Mouse (Mus musculus) stomach, embryonic 14.5 days (tissue): ENCODE measurements around the gene Nrsn1. TPM values are rescaled to one million over a fixed set of nuclear protein-coding genes. Genes with fewer than 3 reads are reported as not detected.
A peak's percentile ranks its signal among the peaks of the same experiment; 100 is the strongest.

ENCODE experiments used
- ATAC-seq: fragments of 200-750 bp; cut with Nextera tagmentation; 2 replicates; pipeline ENCODE4 v1.8.0; 2017; ENCODE audit warnings: low read depth, moderate TSS enrichment; ENCODE audit not compliant: insufficient number of reproducible peaks, insufficient read depth, low FRiP score
- H3K27ac ChIP-seq: fragments of 300-500 bp; sonication (generic); 2 replicates; pipeline ENCODE4 v1.5.1; 2014; ENCODE audit warnings: mild to moderate bottlenecking, low read length, moderate library complexity, mixed read lengths
- H3K27me3 ChIP-seq: fragments of 300-500 bp; sonication (generic); 2 replicates; pipeline ENCODE4 v1.6.1; 2014; ENCODE audit warnings: low read length, control low read depth, mixed read lengths; ENCODE audit not compliant: control insufficient read depth, insufficient read depth
- H3K36me3 ChIP-seq: fragments of 300-500 bp; sonication (generic); 2 replicates; pipeline ENCODE4 v1.6.1; 2014; ENCODE audit warnings: mild to moderate bottlenecking, control low read depth, low read length, moderate library complexity, mixed read lengths; ENCODE audit not compliant: control insufficient read depth, insufficient read depth
- H3K4me1 ChIP-seq: fragments of 300-500 bp; sonication (generic); 2 replicates; pipeline ENCODE4 v1.6.1; 2014; ENCODE audit warnings: low read length, control low read depth, mixed read lengths; ENCODE audit not compliant: control insufficient read depth, insufficient read depth
- H3K4me2 ChIP-seq: fragments of 300-500 bp; sonication (generic); replicated peaks from 2 replicates; pipeline ENCODE4 v1.6.1; 2014; ENCODE audit warnings: low read depth, low read length, control low read depth
- H3K4me3 ChIP-seq: fragments of 300-500 bp; sonication (generic); 2 replicates; pipeline ENCODE4 v1.5.1; 2014; ENCODE audit warnings: low read depth, low read length, control low read depth
- H3K9ac ChIP-seq: fragments of 300-500 bp; sonication (generic); replicated peaks from 2 replicates; pipeline ENCODE4 v1.6.1; 2014; ENCODE audit warnings: low read depth, mild to moderate bottlenecking, control low read depth, low read length, moderate library complexity, mixed read lengths
- H3K9me3 ChIP-seq: fragments of 300-500 bp; sonication (generic); 2 replicates; pipeline ENCODE4 v1.6.1; 2016; ENCODE audit warnings: low read depth, low read length, control low read depth; ENCODE audit not compliant: control insufficient read depth
- WGBS: fragments of 180-500 bp; shearing (Covaris S2); extraction: QIAGEN DNeasy Blood & Tissue Kit; methylation state at CpG from one replicate; pipeline ENCODE4 v1.1.7; 2014; 5-methylcytosine and 5-hydroxymethylcytosine counted together
- polyA plus RNA-seq: library from polyadenylated mRNA; unstranded; fragments of >200 nt; fragmentation: Nextera tagmentation; extraction: Ambion mirVana; gene quantifications from 2 replicates; pipeline ENCODE4 v1.2.1, GENCODE M21; 2014

The Nrsn1 gene
- polyA plus RNA-seq, 1 experiment from 2014 or later = 4.6 TPM

- 60% methylated on average over 4 of the region's 4 CpGs for WGBS
- Histone ChIP-seq H3K4me1 (peaks cover 7% of the 10 kb centered on the region; the same call in 1 of the 2 replicates), H3K27ac (no peak overlapping the region), H3K9ac (no peak overlapping the region), H3K9me3 (no peaks in the 10 kb centered on the region), H3K36me3 (no peaks in the 10 kb centered on the region), H3K4me2 (no peak overlapping the region), H3K27me3 (no peaks in the 10 kb centered on the region), H3K4me3 (no peak overlapping the region)
- ATAC-seq = no peak
These were observed 7.6 kb downstream of the Nrsn1 start for GRCm38 (mm10) chr13:25262748-25263147.

- Histone ChIP-seq H3K9me3 (no peaks in the 10 kb centered on the region), H3K36me3 (no peaks in the 10 kb centered on the region), H3K9ac (no peak overlapping the region), H3K27ac (no peak overlapping the region), H3K27me3 (no peaks in the 10 kb centered on the region), H3K4me3 (no peak overlapping the region), H3K4me2 (no peak overlapping the region), H3K4me1 (peaks cover 11% of the 10 kb centered on the region; the same call in 1 of the 2 replicates)
- ATAC-seq = no peak
- WGBS = 94% methylated on average over 6 of the region's 6 CpGs
These were observed 12.7 kb downstream of the Nrsn1 start for GRCm38 (mm10) chr13:25257608-25258007.

GRCm38 (mm10) chr13:25254478-25255263 is 15.6 kb downstream of the Nrsn1 start:
- 38% methylated on average over 9 of the region's 9 CpGs for WGBS

DNA sequence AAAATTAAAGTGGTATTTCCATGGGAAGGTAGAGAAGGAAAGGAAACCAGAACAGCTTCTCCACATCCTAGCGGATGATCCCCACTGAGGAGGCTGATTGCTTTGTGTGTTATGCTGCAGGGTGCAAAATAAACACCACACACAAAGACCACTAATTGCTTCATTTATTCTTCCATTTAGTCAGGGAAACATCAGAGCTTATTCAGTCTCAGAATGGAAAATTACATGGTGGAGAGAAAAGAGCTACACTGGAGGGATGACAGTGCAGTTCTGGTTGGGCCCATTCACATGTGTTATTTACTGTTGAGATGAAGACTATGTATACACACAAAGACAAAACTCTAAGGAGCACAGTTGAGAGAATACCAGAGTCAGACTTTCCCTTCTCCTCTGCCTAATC is 18.4 kb downstream of the Nrsn1 start:
- ATAC-seq = no peak
- H3K36me3 ChIP-seq = no peaks in the 10 kb centered on the region
- 0 out of 2 replicates have a peak, but pooled peaks cover 4% of the 10 kb centered on the region for H3K4me1 ChIP-seq
- H3K4me2 ChIP-seq = no peak overlapping the region
- no peaks in the 10 kb centered on the region for H3K9me3 ChIP-seq
- no peak overlapping the region for H3K27ac ChIP-seq
- no peak overlapping the region for H3K9ac ChIP-seq
- no peaks in the 10 kb centered on the region for H3K27me3 ChIP-seq
- WGBS = 75% methylated on average over 1 of the region's 1 CpGs
- no peak overlapping the region for H3K4me3 ChIP-seq

More at GRCm38 (mm10) chr13:25254478-25255263, 15.6 kb downstream of the Nrsn1 start:
- ATAC-seq = peak; percentile 86
- Histone ChIP-seq H3K9me3 (no peaks in the 10 kb centered on the region), H3K9ac (no peak overlapping the region), H3K27ac (peak overlapping the region; percentile 8), H3K27me3 (no peaks in the 10 kb centered on the region), H3K4me2 (no peak overlapping the region), H3K4me1 (0 out of 2 replicates have a peak, but pooled peaks cover 4% of the 10 kb centered on the region), H3K4me3 (no peak overlapping the region), H3K36me3 (no peaks in the 10 kb centered on the region)

DNA sequence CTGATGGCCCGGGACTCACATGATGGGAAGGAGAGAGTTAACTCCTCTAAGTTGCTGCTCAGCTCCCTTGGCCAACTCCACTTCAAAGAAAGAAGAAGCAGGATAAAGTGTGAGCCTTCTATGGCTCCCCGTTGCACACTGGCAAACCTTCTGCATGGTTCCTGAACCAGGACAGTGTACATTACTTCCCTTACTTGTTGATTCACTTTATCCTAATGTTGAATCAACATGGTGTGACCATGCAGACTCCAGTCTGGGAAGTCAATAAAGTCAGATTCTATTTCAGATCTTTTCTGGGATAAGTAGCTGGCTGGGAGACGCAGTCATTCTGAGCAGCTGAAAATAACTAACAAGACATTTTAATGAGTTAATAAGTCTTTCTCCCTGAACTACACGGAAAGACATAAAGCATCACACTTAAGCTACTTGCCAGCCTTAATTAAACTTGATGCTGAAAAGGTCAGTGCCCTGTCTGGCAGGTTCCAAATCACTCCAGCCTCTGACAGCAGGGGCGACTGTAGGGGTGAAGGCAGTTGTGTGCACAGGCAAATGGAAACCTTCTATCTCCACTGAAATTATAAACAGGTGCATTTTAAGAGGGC is 50.0 kb downstream of the Nrsn1 start:
- Histone ChIP-seq H3K27ac (no peak overlapping the region), H3K9me3 (no peaks in the 10 kb centered on the region), H3K4me3 (no peak overlapping the region), H3K4me2 (no peak overlapping the region), H3K27me3 (no peaks in the 10 kb centered on the region), H3K36me3 (no peaks in the 10 kb centered on the region), H3K9ac (no peak overlapping the region), H3K4me1 (no peaks in the 10 kb centered on the region)
- ATAC-seq = no peak
- WGBS = 46% methylated on average over 5 of the region's 5 CpGs

DNA sequence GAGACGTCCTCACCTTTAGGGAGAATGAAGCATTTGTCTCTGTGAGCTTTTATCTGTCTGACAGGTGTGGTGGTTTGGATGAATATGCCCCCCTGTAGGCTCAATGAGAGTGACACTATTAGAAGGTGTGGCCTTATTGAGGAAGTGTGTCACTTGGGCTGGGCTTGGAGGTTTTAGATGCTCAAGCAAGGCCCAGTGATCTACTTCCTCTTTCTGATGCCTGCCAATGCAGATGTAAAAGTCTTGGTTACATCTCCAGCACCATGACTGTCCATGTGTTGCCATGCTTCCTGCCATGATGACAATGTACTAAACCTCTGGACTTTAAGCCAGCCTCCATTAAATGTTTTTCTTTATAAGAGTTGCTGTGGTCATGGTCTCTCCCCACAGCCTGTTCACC is 51.9 kb downstream of the Nrsn1 start:
- H3K4me2 ChIP-seq = no peak overlapping the region
- H3K9me3 ChIP-seq = no peaks in the 10 kb centered on the region
- ATAC-seq = no peak
- 88% methylated on average over 1 of the region's 1 CpGs for WGBS
- H3K4me3 ChIP-seq = no peak overlapping the region
- H3K27ac ChIP-seq = no peak overlapping the region
- no peaks in the 10 kb centered on the region for H3K27me3 ChIP-seq
- H3K9ac ChIP-seq = no peak overlapping the region
- no peaks in the 10 kb centered on the region for H3K4me1 ChIP-seq
- H3K36me3 ChIP-seq = no peaks in the 10 kb centered on the region

GRCm38 (mm10) chr13:25206950-25207349 is 63.4 kb downstream of the Nrsn1 start:
- 83% methylated on average over 5 of the region's 5 CpGs for WGBS
- Histone ChIP-seq H3K27ac (no peak overlapping the region), H3K4me1 (no peaks in the 10 kb centered on the region), H3K4me3 (no peak overlapping the region), H3K9ac (no peak overlapping the region), H3K4me2 (no peak overlapping the region), H3K9me3 (no peaks in the 10 kb centered on the region), H3K36me3 (no peaks in the 10 kb centered on the region), H3K27me3 (no peaks in the 10 kb centered on the region)
- no peak for ATAC-seq
